Mouse (Mus musculus) ES-E14 (cell line): ENCODE measurements around the gene Elovl3.

Experiments
- HCFC1 ChIP-seq: IDR thresholded peaks from 2 replicates; pipeline ENCODE4 v1.6.1; 2012; ENCODE audit warnings: low read length, inconsistent platforms, borderline replicate concordance; ENCODE audit not compliant: insufficient read depth
- ZNF384 ChIP-seq: IDR thresholded peaks from 2 replicates; pipeline ENCODE4 v1.6.1; 2012; ENCODE audit warnings: low read depth, low read length, inconsistent platforms

DNA sequence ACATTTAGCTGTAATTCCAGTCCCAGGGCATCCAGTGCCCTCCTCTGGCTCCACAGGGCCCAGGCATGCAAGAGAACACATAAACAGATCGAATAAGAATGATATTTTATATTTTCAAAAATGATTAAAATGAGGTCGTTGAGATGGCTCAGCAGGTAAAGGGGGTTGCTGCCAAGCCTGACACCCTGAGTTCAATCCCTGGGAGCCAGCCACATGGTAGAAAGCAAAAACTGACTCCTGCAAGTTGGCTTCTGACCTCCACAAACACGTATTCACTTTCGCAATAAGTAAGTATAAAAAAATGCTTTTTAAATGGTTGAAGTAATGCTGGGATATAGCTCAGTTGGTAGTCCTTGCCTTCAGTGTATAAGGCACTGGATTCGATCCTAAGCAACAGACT, 20.9 kb upstream of the Elovl3 start:
- TF ChIP-seq ZNF384: no peak
- TF ChIP-seq HCFC1: no peak
